Mouse (Mus musculus) limb, embryonic 12.5 days (tissue): ENCODE measurements around the gene Acot7. TPM values are rescaled to one million over a fixed set of nuclear protein-coding genes. Genes with fewer than 3 reads are reported as not detected.

ENCODE experiments used
- ATAC-seq: fragments of 200-750 bp; cut with Nextera tagmentation; 2 replicates; pipeline ENCODE4 v1.8.0; 2017; ENCODE audit warnings: low read depth, moderate TSS enrichment; ENCODE audit not compliant: insufficient number of reproducible peaks, insufficient read depth, low FRiP score, low TSS enrichment
- H3K27ac ChIP-seq: fragments of 300-500 bp; sonication (generic); 2 replicates; pipeline ENCODE4 v1.5.1; 2016; ENCODE audit warnings: mild to moderate bottlenecking, moderate library complexity
- H3K27me3 ChIP-seq: fragments of 300-500 bp; sonication (generic); 2 replicates; pipeline ENCODE4 v1.6.1; 2016; ENCODE audit warnings: mild to moderate bottlenecking, moderate library complexity
- H3K36me3 ChIP-seq: fragments of 300-500 bp; sonication (generic); 2 replicates; pipeline ENCODE4 v1.6.1; 2016; ENCODE audit warnings: mild to moderate bottlenecking, moderate library complexity
- H3K4me1 ChIP-seq: fragments of 300-500 bp; sonication (generic); replicated peaks from 2 replicates; pipeline ENCODE4 v1.6.1; 2016
- H3K4me2 ChIP-seq: fragments of 300-500 bp; sonication (generic); 2 replicates; pipeline ENCODE4 v1.6.1; 2016; ENCODE audit warnings: mild to moderate bottlenecking, moderate library complexity
- H3K4me3 ChIP-seq: fragments of 300-500 bp; sonication (generic); replicated peaks from 2 replicates; pipeline ENCODE4 v1.5.1; 2016; ENCODE audit warnings: mild to moderate bottlenecking
- H3K9ac ChIP-seq: fragments of 300-500 bp; sonication (generic); replicated peaks from 2 replicates; pipeline ENCODE4 v1.6.1; 2016; ENCODE audit warnings: mild to moderate bottlenecking, moderate library complexity
- H3K9me3 ChIP-seq: fragments of 300-500 bp; sonication (generic); 2 replicates; pipeline ENCODE4 v1.6.1; 2016; ENCODE audit warnings: mild to moderate bottlenecking, moderate library complexity
- WGBS: fragments of 180-500 bp; shearing (Covaris S2); methylation state at CpG from one replicate; pipeline ENCODE4 v1.1.7; 2016; 5-methylcytosine and 5-hydroxymethylcytosine counted together
- polyA plus RNA-seq: library from polyadenylated mRNA; unstranded; fragments of >200 nt; fragmentation: Nextera tagmentation; extraction: Ambion mirVana; gene quantifications from 2 replicates; pipeline ENCODE4 v1.2.1, GENCODE M21; 2016

The Acot7 gene
- polyA plus RNA-seq, 1 experiment from 2014 or later = 37.6 TPM

GRCm38 (mm10) chr4:152169103-152169502 lies 8.8 kb upstream of the Acot7 start:
- 82% methylated on average over 7 of the region's 7 CpGs for WGBS

DNA sequence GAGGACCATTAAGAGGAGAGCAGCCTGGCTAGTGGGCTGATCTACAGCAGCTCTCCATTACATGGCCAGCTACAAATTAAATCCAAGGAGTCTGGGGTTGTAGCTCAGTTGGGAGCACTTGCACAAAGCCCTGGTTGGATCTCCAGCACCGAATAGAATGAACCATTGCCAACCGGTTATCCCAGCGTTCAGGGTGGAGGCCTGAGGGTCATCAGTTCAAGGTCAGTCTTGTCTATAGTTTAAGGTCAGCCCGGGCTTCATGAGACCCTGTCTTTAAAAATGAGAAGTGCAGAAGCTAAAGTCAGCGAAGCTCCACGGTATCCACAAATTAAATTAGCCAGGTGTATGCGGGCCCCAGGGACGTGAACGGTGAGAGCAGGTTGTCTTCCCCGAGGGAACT lies 7.6 kb upstream of the Acot7 start:
- Histone ChIP-seq H3K4me2 (no peak overlapping the region), H3K36me3 (no peaks in the 10 kb centered on the region), H3K27ac (no peak overlapping the region), H3K9ac (no peak overlapping the region), H3K27me3 (peaks cover 37% of the 10 kb centered on the region), H3K9me3 (no peaks in the 10 kb centered on the region), H3K4me3 (no peak overlapping the region), H3K4me1 (0 out of 2 replicates have a peak, but pooled peaks cover 3% of the 10 kb centered on the region)
- ATAC-seq = no peak
- 84% methylated on average over 10 of the region's 10 CpGs for WGBS

More at GRCm38 (mm10) chr4:152169103-152169502, 8.8 kb upstream of the Acot7 start:
- ATAC-seq = no peak
- H3K36me3 ChIP-seq = no peaks in the 10 kb centered on the region
- H3K27me3 ChIP-seq = peaks cover 36% of the 10 kb centered on the region
- H3K27ac ChIP-seq = no peak overlapping the region
- H3K4me2 ChIP-seq = no peak overlapping the region
- H3K9me3 ChIP-seq = no peaks in the 10 kb centered on the region
- 0 out of 2 replicates have a peak, but pooled peaks cover 3% of the 10 kb centered on the region for H3K4me1 ChIP-seq
- H3K4me3 ChIP-seq = no peak overlapping the region
- no peak overlapping the region for H3K9ac ChIP-seq

- no peak for ATAC-seq
- Histone ChIP-seq H3K9me3 (no peaks in the 10 kb centered on the region), H3K27ac (no peak overlapping the region), H3K27me3 (peaks cover 41% of the 10 kb centered on the region), H3K9ac (no peak overlapping the region), H3K4me3 (no peak overlapping the region), H3K4me2 (no peak overlapping the region), H3K36me3 (no peaks in the 10 kb centered on the region), H3K4me1 (no peaks in the 10 kb centered on the region)
- WGBS = 85% methylated on average over 6 of the region's 6 CpGs
These were observed 6.4 kb upstream of the Acot7 start for GRCm38 (mm10) chr4:152171543-152171942.

DNA sequence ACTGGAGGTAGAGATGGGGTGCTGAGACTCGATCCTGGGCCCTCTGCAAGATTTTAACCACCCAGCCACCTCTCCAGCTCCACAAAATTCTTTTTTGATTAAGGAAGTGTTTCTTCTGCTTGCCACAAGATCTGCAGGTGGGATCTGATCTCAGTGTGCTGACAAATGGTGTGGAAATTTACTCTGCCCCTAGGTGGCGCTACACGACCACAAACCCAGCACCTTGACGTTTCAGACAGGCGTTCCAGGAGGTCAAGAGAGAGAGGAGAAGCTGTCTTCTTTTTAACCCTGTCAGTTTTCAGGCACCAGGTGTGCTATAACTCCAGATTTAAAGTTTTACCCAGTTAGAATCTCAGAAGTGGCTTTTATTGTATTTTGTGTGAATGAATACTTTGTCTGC lies 4.9 kb upstream of the Acot7 start:
- Histone ChIP-seq H3K27me3 (peaks cover 44% of the 10 kb centered on the region), H3K9ac (no peak overlapping the region), H3K4me3 (no peak overlapping the region), H3K36me3 (no peaks in the 10 kb centered on the region), H3K27ac (no peak overlapping the region), H3K4me2 (no peak overlapping the region), H3K4me1 (0 out of 2 replicates have a peak, but pooled peaks cover 4% of the 10 kb centered on the region), H3K9me3 (no peaks in the 10 kb centered on the region)
- no peak for ATAC-seq
- 3% methylated on average over 5 of the region's 5 CpGs for WGBS

GRCm38 (mm10) chr4:152173956-152174355 lies 4.0 kb upstream of the Acot7 start:
- WGBS = 82% methylated on average over 9 of the region's 9 CpGs
- H3K27me3 ChIP-seq = peaks cover 48% of the 10 kb centered on the region
- H3K4me1 ChIP-seq = peaks cover 11% of the 10 kb centered on the region
- H3K4me3 ChIP-seq = no peak overlapping the region
- H3K27ac ChIP-seq = no peak overlapping the region
- H3K36me3 ChIP-seq = no peaks in the 10 kb centered on the region
- no peak overlapping the region for H3K4me2 ChIP-seq
- H3K9me3 ChIP-seq = no peaks in the 10 kb centered on the region
- H3K9ac ChIP-seq = no peak overlapping the region
- ATAC-seq = no peak

- Histone ChIP-seq H3K4me2 (no peak overlapping the region), H3K4me3 (no peak overlapping the region), H3K27me3 (peaks cover 48% of the 10 kb centered on the region), H3K9ac (no peak overlapping the region), H3K27ac (no peak overlapping the region), H3K9me3 (no peaks in the 10 kb centered on the region), H3K36me3 (no peaks in the 10 kb centered on the region), H3K4me1 (peaks cover 17% of the 10 kb centered on the region)
- ATAC-seq = no peak
- whole genome bisulfite sequencing = 78% methylated on average over 3 of the region's 3 CpGs
These were observed 1.3 kb upstream of the Acot7 start for GRCm38 (mm10) chr4:152176638-152177037.

DNA sequence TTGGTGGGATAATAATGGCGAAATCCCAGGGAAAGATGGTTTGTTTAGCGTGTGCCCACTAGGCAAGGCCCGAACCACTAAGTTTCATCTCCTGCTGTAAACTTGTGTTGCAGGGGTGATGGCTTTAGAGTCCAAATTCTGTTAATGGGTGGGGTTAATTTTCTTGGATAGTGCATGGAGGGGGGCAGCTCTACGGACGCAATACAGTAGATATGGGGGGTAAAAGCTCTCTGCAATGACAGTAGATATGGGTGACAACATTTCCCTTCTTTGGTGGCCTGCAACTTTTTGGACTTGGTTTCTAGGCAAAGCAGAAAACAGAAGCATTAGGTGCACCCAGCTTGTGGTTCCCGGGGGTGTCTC lies 779 bp upstream of the Acot7 start:
- peak overlapping the region; percentile 97 for H3K4me2 ChIP-seq
- H3K9me3 ChIP-seq = no peaks in the 10 kb centered on the region
- no peaks in the 10 kb centered on the region for H3K36me3 ChIP-seq
- peak overlapping the region; percentile 86 for H3K9ac ChIP-seq
- H3K27ac ChIP-seq = no peak overlapping the region
- peaks cover 17% of the 10 kb centered on the region for H3K4me1 ChIP-seq
- H3K27me3 ChIP-seq = peaks cover 48% of the 10 kb centered on the region
- peak overlapping the region; percentile 64 for H3K4me3 ChIP-seq
- ATAC-seq = no peak
- WGBS = 69% methylated on average over 6 of the region's 6 CpGs

DNA sequence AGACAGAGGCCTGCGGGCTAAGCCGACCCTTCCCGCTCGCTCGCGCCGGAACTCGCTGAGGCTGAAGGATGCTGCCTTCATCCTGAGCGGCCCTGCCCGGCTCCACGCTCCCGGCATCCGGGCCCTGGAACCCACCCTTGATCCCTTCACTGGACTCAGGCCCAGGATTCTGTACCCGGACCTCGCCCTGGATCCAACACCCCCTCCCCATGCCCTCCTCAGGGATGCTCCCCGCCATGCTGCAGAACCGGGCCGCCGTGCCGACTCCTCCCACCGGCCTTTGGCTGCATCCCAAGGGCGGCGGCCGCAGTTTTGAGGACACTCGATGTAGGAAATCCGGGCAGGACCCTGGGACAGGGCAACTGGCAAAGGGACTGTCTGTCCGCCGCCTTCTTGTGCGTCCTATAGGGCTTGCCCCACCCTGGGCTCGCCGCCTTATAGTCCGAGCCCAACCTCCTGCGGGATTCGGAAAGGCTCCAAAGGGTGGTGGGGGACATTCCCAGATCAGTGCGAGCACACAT lies 470 bp downstream of the Acot7 start:
- peak; percentile 44 for ATAC-seq
- 1% methylated on average over 35 of the region's 35 CpGs for WGBS
- peaks cover 17% of the 10 kb centered on the region for H3K4me1 ChIP-seq
- peak overlapping the region; percentile 64 for H3K4me3 ChIP-seq
- H3K4me2 ChIP-seq = peak overlapping the region; percentile 97
- H3K9ac ChIP-seq = peak overlapping the region; percentile 55
- peaks cover 48% of the 10 kb centered on the region for H3K27me3 ChIP-seq
- H3K9me3 ChIP-seq = no peaks in the 10 kb centered on the region
- H3K27ac ChIP-seq = no peak overlapping the region
- no peaks in the 10 kb centered on the region for H3K36me3 ChIP-seq

GRCm38 (mm10) chr4:152178916-152179705 lies 1.2 kb downstream of the Acot7 start:
- ATAC-seq = no peak
- Histone ChIP-seq H3K36me3 (no peaks in the 10 kb centered on the region), H3K27me3 (peaks cover 47% of the 10 kb centered on the region), H3K4me3 (peak overlapping the region; percentile 64), H3K4me2 (peak overlapping the region; percentile 97), H3K9me3 (no peaks in the 10 kb centered on the region), H3K9ac (no peak overlapping the region), H3K27ac (no peak overlapping the region), H3K4me1 (peaks cover 17% of the 10 kb centered on the region)
- 25% methylated on average over 16 of the region's 16 CpGs for WGBS

DNA sequence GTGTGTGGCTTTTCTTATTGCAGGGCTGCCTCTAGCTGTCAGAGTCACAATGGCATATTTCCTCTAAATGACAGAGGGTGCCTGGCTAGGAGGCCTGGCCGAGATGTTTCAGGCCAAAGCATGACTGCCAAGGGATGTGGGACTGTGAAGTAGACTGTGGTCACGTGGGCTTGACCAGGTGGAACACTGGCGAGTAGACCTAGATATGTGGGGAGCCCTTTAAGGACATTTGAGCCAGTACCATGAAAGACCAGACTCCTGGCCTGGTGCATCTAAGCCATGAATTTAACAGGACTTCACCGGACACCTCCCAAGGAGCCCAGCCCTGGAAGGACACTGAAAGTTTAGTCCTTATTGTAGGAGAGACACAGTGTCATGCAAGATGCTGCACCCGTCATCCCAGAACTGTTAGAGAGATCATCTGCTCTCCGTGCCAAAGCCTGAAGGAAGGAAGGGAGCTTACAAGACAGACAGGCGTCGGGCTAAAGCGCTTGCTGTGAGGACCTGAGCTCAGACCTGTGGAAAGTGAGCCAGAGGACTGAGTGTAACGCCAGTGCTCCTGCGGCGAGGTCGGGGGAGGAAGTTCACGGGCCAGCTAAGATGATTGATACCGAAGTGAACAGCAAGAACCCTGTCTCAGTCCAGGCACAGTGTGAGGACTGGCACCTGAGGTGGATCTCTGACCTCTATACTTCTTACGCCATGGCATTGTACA lies 2.2 kb downstream of the Acot7 start:
- no peak overlapping the region for H3K27ac ChIP-seq

DNA sequence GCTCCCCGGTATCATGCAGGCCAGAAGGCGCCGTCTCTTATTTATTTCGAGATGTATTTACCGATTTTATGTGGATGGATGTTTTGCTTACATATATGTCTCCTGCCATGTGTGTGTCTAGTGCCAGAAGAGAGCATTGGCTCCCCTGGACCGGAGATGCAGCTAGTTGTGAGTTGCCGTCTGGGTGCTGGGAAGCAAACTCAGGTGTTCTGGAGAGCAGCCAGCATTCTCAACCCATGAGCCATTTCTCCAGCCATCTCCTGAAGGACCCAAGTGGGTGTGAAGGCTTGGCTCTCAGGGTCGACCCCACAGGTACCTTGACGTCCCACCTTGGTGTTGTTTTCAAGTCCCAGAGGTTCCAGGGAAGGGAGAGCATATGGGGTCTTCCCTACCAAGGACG lies 4.3 kb downstream of the Acot7 start:
- ATAC-seq = no peak
- 85% methylated on average over 10 of the region's 10 CpGs for WGBS
- no peak overlapping the region for H3K9ac ChIP-seq

More for the DNA sequence above, 2.2 kb downstream of the Acot7 start:
- ATAC-seq = no peak
- WGBS = 81% methylated on average over 16 of the region's 16 CpGs
- Histone ChIP-seq H3K9me3 (no peaks in the 10 kb centered on the region), H3K4me2 (no peak overlapping the region), H3K27me3 (peaks cover 38% of the 10 kb centered on the region), H3K36me3 (no peaks in the 10 kb centered on the region), H3K4me3 (no peak overlapping the region), H3K9ac (no peak overlapping the region), H3K4me1 (peaks cover 19% of the 10 kb centered on the region)

More for the DNA sequence above, 4.3 kb downstream of the Acot7 start:
- no peak overlapping the region for H3K27ac ChIP-seq
- no peak overlapping the region for H3K4me3 ChIP-seq
- H3K4me1 ChIP-seq = peaks cover 40% of the 10 kb centered on the region
- peaks cover 23% of the 10 kb centered on the region for H3K27me3 ChIP-seq
- H3K36me3 ChIP-seq = no peaks in the 10 kb centered on the region
- H3K9me3 ChIP-seq = no peaks in the 10 kb centered on the region
- H3K4me2 ChIP-seq = no peak overlapping the region
